Mouse (Mus musculus) large intestine, adult 2 months (tissue): ENCODE measurements around the gene Gm525. TPM values are rescaled to one million over a fixed set of nuclear protein-coding genes. Genes with fewer than 3 reads are reported as not detected.
"Not testable (repeated sequence)": the region's sequence is repeated elsewhere in the genome, so short reads cannot be mapped to it uniquely, and the experiment has no call there.

Source experiments
- DNase-seq: peaks from one replicate; pipeline ENCODE4 v3.0.0-alpha.2; 2012; ENCODE audit warnings: low read depth, low spot score
- WGBS: fragments of 180-500 bp; shearing (Covaris S2); methylation state at CpG from one replicate; pipeline ENCODE4 v1.1.7; 2018; 5-methylcytosine and 5-hydroxymethylcytosine counted together
- polyA plus RNA-seq: library from polyadenylated mRNA; depleted of rRNA; stranded (reverse); fragments of >200 nt; gene quantifications from 2 replicates; pipeline ENCODE4 v1.2.3, GENCODE M21; 2012

Gene Gm525
- polyA plus RNA-seq, 1 experiment = 0.61 TPM

DNA sequence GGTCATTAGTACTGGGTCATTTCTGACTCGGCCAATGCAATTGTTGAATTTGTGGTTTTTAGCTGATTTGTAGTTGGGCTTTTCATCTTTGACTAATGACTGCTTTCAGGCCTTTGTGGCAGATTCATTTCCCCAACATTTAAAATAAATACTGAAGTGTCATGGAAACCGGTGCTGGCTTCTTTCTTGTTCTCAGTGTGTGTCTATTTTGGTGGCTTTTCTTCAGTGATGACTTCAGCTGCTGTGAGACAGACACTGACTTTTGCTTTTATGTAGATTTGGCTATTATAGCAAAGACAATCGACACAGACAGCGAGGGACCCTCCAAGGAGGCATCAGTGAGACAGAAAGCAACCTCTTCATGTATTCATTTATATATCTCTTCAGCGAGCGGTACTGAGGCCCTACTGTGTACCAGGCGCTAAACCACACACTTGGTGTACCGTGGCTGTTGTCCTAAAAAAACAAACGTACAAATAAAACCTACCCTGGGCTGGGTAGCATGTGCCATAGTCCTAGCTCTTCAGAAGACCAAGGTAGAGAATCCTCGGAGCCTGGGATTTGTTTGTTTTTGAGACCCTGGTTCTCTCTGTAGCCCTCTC is 12.7 kb downstream of the Gm525 start:
- WGBS = 74% methylated on average over 10 of the region's 10 CpGs
- no peak for DNase-seq

DNA sequence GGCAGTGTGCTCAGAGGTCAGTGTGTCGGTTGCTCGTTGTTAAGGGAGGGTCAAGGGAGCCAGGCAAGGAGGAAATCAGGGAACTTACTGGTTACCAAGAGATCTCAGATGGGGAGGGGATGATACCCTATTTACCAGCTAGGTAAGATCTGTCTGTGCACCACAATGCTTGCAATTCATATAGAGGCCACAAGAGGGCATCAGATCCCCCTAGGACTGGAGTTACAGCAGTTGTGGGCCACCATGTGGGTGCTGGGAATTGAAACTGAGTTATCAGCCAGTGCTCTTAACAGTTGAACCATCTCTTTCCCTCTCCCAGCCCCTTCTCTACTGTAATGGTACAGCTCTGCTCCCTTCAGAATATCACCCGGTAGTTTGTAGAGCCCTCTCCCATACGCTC is 15.1 kb downstream of the Gm525 start:
- 89% methylated on average over 4 of the region's 4 CpGs for WGBS
- DNase-seq = no peak

DNA sequence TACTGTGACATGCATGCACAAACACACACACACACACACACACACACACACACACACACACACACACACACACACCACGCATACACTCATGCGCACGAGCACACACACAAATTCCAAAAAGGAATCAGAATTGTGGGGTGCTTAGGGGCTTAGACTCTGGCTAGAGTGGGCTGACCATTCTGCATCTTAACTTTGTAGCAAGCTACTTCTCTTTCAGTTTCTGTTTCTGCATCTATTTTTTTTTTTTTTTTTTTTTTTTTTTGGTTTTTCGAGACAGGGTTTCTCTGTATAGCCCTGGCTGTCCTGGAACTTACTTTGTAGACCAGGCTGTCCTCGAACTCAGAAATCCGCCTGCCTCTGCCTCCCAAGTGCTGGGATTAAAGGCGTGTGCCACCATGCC is 16.7 kb downstream of the Gm525 start:
- not testable (repeated sequence) for DNase-seq
- WGBS = 76% methylated on average over 7 of the region's 7 CpGs

DNA sequence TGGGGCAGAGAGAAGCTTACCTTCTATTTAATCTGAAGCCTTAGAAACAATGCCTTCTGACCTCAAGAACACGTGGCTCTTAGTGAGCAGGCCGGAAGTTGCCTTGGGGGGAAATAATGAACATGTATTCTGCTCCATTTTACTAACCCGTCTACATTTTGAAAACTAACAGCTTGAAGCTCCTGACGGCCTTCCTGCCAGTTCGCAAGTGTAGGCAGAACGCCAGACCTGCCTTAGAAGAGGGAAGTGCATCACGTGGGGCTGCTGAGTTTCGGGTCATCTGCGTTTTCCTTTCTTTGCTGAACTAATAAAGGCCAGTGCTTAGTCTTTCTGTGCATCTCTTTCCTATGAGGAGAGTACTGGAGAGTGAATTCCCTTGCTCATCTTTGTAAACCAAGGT is 19.1 kb downstream of the Gm525 start:
- WGBS = 51% methylated on average over 9 of the region's 9 CpGs
- DNase-seq = no peak

- DNase-seq = no peak
- WGBS = 68% methylated on average over 3 of the region's 3 CpGs
These were observed 21.7 kb downstream of the Gm525 start for GRCm38 (mm10) chr11:89095306-89095705.

GRCm38 (mm10) chr11:89097292-89097691 is 23.7 kb downstream of the Gm525 start:
- not testable (repeated sequence) for DNase-seq
- 88% methylated on average over 10 of the region's 10 CpGs for WGBS

GRCm38 (mm10) chr11:89098083-89098835 is 24.6 kb downstream of the Gm525 start:
- 82% methylated on average over 17 of the region's 17 CpGs for WGBS
- DNase-seq = no peak

- no peak for DNase-seq
- 77% methylated on average over 6 of the region's 6 CpGs for WGBS
These were observed 25.3 kb downstream of the Gm525 start for GRCm38 (mm10) chr11:89098930-89099329.

DNA sequence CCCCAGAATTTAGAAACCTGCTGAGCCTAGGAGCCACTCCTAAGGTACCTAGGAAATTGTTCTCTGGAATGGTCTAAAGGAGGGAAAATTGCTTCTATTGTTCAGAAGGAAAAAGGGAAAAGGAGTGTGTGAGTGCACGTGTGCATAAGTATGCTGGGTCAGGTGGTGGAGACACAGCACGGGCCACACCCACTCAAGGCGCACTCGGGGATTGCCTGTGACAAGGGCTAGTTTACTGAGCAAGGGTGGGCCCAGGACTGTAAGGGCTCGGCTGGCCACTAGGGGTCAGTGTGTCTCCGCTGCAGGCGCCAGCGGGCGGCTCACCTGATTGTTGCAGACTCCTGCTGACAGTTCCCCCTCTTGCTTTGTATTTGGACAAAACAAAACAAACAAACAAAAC is 26.8 kb downstream of the Gm525 start:
- DNase-seq = peak; percentile 46
- under 1% methylated on average over 9 of the region's 9 CpGs for WGBS

DNA sequence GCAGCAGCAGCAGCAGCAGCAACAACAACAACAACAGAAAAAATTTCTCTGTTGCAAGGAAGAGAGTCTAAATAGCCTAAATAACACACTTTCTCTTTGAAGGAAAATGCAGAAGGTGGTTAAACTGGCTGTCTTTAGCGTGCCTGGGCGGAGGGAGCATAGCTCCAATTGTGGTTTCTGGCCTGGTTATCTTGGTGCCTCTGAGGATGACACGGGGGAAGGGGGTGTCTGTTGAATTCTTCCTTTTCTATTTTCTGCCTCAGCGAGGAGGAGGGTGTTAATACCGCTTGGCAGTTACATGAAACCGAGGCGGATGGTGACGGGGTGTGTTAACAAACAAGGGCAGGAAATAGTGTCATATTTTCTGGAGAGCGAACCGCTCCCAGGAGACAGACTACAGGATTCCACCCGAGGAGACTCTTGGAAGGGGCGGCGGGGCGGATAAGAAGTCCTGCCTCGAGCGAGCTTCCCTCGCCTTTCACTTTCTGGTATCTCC is 27.2 kb downstream of the Gm525 start:
- WGBS = 2% methylated on average over 17 of the region's 17 CpGs
- peak; percentile 7 for DNase-seq

DNA sequence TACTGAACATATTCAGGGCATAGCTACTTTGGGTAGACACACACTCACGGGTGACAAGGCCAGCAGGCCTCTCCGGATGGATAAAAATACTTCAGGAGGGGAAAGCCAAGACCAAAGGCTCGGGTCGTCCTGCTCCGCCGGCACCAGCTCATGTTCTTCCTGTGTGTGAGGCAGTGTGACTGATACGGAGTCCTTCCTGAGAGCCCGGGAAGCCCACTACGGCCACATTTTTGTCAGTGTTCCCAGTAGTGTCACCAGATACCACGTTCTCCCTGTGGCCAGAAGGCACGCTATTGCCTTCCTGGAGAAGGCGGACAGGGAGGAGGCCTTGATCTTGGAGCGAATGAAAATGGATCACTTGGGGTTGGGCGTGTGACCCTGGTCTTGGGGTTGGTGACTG is 29.5 kb downstream of the Gm525 start:
- 94% methylated on average over 14 of the region's 14 CpGs for WGBS

DNA sequence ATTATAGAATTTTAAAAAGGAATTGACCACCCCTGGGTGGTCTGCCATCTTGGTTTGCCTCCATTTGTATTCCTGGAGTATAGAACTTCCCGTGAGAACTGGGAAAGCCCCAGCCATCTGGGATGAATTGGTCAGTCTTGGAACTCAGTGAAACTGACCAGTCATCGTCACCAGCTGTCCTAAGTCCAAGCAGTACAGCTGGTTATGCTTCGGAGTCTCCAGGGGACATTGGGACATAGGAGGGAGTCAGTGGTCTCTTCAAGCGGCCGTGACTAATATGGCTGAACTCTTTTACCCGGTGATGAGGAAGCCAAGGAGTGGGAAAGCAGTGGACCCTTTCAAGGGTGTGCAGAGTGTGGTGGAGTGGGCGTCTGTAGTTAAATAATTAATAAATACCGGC is 31.6 kb downstream of the Gm525 start:
- no peak for DNase-seq
- WGBS = 93% methylated on average over 8 of the region's 8 CpGs

More for the DNA sequence above, 29.5 kb downstream of the Gm525 start:
- DNase-seq = no peak

GRCm38 (mm10) chr11:89105823-89106222 is 32.2 kb downstream of the Gm525 start:
- 80% methylated on average over 11 of the region's 11 CpGs for WGBS
- DNase-seq = no peak

DNA sequence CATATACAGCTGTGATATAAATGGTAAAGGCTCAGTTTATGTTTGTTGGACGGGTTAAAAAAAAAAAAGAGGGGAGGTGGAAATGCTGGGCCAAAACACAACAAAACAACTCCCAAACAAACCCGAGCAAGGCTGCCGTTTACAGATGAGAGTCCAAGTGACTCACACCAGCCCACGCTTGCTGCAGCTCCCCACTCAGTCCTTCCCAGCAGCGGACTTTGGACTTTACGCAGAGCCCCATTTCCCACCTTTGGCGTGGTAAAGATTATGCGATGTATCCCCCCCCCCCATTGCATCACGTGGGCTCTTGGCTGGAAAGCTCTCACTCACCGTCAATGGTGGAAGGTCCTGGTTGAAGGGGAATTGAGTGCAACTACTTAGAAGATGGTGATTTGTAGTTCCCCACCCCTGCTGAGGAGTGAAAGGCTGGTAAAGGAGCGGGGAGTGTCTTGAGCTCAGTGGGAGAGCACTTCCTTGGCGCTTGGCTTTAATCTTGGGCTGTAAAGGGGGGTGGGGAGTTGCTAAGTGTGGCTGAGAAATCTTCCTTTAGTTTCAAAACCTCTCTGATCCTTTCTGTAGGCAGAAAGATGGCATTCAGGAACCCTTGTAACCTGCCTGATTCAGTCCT is 33.7 kb downstream of the Gm525 start:
- peak; percentile 27 for DNase-seq
- WGBS = 12% methylated on average over 12 of the region's 12 CpGs

- peak; percentile 48 for DNase-seq
- WGBS = 12% methylated on average over 13 of the region's 13 CpGs
These were observed 50.8 kb downstream of the Gm525 start for GRCm38 (mm10) chr11:89124411-89124810.

GRCm38 (mm10) chr11:89130856-89131255 is 57.2 kb downstream of the Gm525 start:
- 39% methylated on average over 4 of the region's 4 CpGs for WGBS
- no peak for DNase-seq

- WGBS = 80% methylated on average over 7 of the region's 7 CpGs
- DNase-seq = no peak
These were observed 58.8 kb downstream of the Gm525 start for GRCm38 (mm10) chr11:89132406-89132805.

- no peak for DNase-seq
- 46% methylated on average over 2 of the region's 2 CpGs for WGBS
These were observed 60.6 kb downstream of the Gm525 start for GRCm38 (mm10) chr11:89134211-89134610.

- DNase-seq = no peak
- 93% methylated on average over 2 of the region's 2 CpGs for WGBS
These were observed 64.3 kb downstream of the Gm525 start for GRCm38 (mm10) chr11:89137915-89138314.
